Mouse (Mus musculus) spleen, adult 2 months (tissue): ENCODE measurements around the gene Kif13a.

ENCODE experiments used
- CTCF ChIP-seq: fragments of 200-500 bp; IDR thresholded peaks from 2 replicates; pipeline ENCODE4 v1.5.1; 2011; ENCODE audit warnings: mild to moderate bottlenecking, inconsistent platforms; ENCODE audit not compliant: insufficient read depth, insufficient read length, insufficient replicate concordance; ENCODE audit errors: extremely low read depth
- POLR2A ChIP-seq: fragments of 200-500 bp; IDR thresholded peaks from 2 replicates; pipeline ENCODE4 v1.6.1; 2011; ENCODE audit warnings: low read depth, low read length, inconsistent platforms

- TF ChIP-seq CTCF = no peak
- TF ChIP-seq POLR2A = no peak
Observed at GRCm38 (mm10) chr13:46786064-46786561, 143.6 kb downstream of the Kif13a start.
